Mouse (Mus musculus) gastrocnemius, adult 8-10 months (tissue): ENCODE measurements at regions not wholly inside any gene's neighbourhood (a gene's known extent, or its start where the extent isn't known, plus 50 kb on each side); places are given as distances from the start of the nearest gene placed in this dataset.
A peak's percentile ranks its signal among the peaks of the same experiment; 100 is the strongest.

ENCODE experiments used
- DNase-seq, 2 experiments: peaks; one replicate each; pipeline ENCODE4 v3.0.0; 2022; ENCODE audit warnings: low spot score in 2 of 2

- DNase-seq: no peak
Observed at GRCm38 (mm10) chr13:47735426-47736063, 525.5 kb upstream of the Id4 start.

- no peak for DNase-seq
Observed at GRCm38 (mm10) chr13:47748906-47749305, 512.1 kb upstream of the Id4 start.

GRCm38 (mm10) chr13:47751033-47751432 lies 510.0 kb upstream of the Id4 start:
- DNase-seq: no peak

GRCm38 (mm10) chr13:47764802-47765597 lies 496.0 kb upstream of the Id4 start:
- DNase-seq: no peak

- DNase-seq: no peak
Observed at GRCm38 (mm10) chr13:47768963-47769527, 492.0 kb upstream of the Id4 start.

GRCm38 (mm10) chr13:47777206-47778099 lies 483.6 kb upstream of the Id4 start:
- no peak for DNase-seq

DNA sequence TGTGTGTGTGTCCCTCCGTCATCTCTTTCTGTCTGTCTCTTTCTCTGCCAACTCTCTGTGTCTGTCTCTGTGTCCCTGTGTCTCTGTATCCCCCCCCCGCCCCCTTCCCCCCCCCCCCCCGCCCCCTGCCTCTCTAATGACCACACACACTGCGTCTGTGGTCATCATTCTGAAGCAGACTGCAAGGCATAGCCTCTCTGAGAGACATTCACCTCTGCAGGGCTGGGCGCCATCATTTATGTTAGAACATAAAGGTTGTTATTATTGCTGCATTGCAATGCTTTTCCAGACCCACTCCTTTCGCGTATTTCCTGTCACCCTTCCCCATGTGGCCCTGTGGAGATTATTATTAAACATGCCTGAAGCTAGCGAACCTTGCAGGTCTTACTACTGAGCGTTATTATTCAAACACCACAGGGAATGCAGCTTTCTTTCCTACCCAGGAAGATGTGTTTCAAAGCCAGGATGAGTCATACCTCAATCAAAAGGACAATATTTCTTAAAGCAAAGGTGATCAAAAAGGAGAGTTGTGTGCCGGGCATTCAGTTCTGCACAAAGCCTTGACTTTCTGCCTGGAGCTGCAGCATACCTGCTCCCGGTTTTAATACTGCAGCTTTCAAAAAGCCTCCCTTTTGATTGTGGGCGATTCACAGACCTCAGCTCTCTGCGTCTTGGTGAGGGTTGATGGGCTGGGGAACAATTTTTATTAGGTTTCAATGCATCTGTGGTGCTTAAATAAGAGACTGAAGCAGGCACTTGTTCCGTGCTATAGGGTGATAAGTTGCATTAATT lies 482.6 kb upstream of the Id4 start:
- DNase-seq: no peak

DNA sequence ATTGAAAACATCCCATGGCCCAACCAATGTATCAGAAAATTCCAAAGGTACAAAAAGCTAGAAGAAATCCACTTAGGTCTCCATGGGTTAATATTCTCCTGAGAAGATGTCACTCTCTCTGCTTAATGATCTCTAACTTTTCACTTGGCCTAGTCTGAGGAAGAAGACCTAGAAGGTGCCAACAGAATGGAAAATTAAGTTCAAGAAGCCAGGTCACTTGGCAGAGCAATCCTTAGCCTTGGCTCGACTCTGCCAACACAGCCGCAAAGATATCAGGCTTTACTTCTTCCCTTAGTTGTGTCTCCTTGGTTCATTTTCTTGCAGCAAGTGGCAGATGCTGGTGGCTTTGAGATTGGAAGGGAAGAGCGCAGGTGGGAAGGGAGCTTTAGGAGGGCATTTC lies 476.6 kb upstream of the Id4 start:
- DNase-seq: no peak

GRCm38 (mm10) chr13:47797859-47798258 lies 463.2 kb upstream of the Id4 start:
- DNase-seq: peak in 1 of 2 experiments; percentile 17

GRCm38 (mm10) chr13:47811711-47812415 lies 449.2 kb upstream of the Id4 start:
- DNase-seq: no peak

GRCm38 (mm10) chr13:47818924-47819564 lies 442.0 kb upstream of the Id4 start:
- DNase-seq: no peak

- DNase-seq: no peak
Observed at GRCm38 (mm10) chr13:47836491-47836890, 424.5 kb upstream of the Id4 start.

DNA sequence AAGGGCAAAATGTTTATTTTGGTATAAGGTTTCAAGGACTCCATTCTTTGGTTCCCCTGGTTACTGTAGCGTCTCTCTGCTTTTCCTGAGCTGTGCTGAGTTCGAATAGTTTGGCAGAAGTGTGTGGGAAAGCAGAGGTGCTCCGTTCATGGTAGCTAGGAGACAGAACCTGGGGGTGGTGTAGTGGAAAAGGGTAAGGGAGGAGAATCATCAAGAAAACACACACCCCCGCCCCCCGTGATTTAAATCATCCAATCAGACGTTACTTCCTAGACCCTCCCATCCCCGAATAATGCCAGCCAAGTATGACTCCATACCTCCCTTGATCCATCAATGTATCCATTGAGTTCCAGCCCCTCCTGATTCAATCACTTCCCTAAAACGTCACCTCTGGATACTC lies 418.6 kb upstream of the Id4 start:
- no peak for DNase-seq

- DNase-seq: no peak
Observed at GRCm38 (mm10) chr13:47843011-47843410, 418.0 kb upstream of the Id4 start.

- DNase-seq: no peak
Observed at GRCm38 (mm10) chr13:47843541-47844267, 417.3 kb upstream of the Id4 start.

GRCm38 (mm10) chr13:47846713-47847112 lies 414.3 kb upstream of the Id4 start:
- no peak for DNase-seq

GRCm38 (mm10) chr13:47848371-47849188 lies 412.4 kb upstream of the Id4 start:
- no peak for DNase-seq

DNA sequence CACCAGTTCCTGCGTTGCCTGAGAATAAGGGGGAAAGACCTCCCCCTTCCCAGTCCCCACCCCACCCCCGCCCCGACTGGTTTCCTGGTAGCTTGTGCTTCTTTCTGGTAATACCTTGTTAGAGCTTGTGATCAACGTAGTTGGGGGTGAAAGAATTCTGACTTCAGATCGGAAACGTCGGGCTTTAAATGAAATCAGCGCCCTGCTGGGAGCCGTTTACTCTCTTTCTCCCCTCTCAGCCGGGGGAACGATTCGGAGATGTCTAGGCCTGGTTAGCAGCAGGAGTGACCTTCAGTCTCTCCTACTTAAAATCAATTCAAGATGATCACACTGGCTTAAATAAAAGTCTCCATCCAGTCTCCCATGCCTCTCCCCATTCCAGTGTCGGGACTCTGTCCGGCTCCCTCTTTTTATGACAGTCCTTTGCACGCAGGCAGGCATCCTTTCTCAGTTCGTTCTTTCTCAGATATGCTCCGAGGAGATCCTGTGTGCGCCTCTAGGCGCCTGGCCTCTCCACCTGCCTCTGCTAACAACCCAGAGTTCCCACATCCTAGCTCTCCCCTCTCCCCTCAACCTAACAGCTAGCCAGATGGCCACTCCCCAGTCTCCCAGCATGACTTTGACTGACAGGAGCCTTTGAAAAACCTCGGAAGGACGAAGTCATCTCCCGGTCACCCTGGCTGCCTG lies 405.5 kb upstream of the Id4 start:
- DNase-seq: no peak
